Mouse (Mus musculus): Measurements from ENCODE around the gene Timp2. TPM values are rescaled to one million over a fixed set of nuclear protein-coding genes. Genes with fewer than 3 reads are reported as not detected.

Gene Timp2
- polyA plus RNA-seq, 1 experiment from 2014 or later, result 36.3 TPM

DNA sequence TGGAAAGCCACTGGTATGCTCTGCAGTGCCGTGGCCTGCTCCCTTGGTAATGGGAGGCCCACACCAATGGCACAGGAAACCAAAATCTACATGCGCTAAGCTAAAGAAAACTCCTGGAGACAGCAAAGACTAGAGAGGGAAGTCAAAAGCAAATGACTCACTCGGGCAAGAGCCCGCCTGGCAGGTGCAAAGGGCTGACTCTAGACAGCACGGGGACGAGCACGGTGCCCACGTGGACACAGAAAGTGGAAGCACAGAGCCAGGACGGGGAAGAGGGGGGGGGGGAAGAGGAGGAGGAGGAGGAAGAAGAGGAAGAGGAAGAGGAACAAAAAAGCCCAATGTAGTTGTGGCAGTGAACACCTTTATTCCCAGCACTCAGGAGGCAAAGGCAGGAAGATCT lies 80.4 kb downstream of the Timp2 start:
- H3K4me3 ChIP-seq, result no peak overlapping the region
- H3K4me1 ChIP-seq (replicated peaks), result no peaks in the 10 kb centered on the region
- no peak for DNase-seq (ENCODE audit: low spot score)
- H3K9me3 ChIP-seq, result no peaks in the 10 kb centered on the region
- WGBS, result 91% methylated on average over 9 of the region's 9 CpGs
- H3K27ac ChIP-seq, result no peak overlapping the region
- peaks cover 99% of the 10 kb centered on the region for H3K36me3 ChIP-seq
- no peaks in the 10 kb centered on the region for H3K27me3 ChIP-seq (ENCODE audit: insufficient read depth, poor library complexity, severe bottlenecking)

DNA sequence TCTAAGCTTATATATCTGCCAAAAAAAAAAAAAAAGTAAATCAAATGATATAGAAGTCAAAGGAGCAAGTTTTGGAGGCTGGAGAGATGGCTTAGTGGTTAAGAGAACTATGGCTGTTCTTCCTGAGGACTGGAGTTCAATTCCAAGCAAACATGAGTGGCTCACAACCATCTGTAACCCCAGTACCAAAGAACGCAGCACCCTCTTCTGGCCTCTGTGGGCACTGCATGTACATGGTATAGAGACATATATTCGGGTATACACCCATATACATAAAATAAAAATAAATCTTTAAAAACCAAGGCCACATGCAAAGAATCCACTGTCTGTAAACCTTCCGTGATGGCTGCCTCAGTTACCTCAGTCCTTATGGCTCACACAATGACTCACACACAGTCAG lies 85.7 kb downstream of the Timp2 start:
- 89% methylated on average over 3 of the region's 3 CpGs for WGBS
- Histone ChIP-seq H3K4me3 (no peak overlapping the region), H3K4me1 (replicated peaks) (no peaks in the 10 kb centered on the region), H3K36me3 (peaks cover 99% of the 10 kb centered on the region), H3K27me3 (ENCODE audit: insufficient read depth, poor library complexity, severe bottlenecking) (no peaks in the 10 kb centered on the region), H3K9me3 (no peaks in the 10 kb centered on the region), H3K27ac (no peak overlapping the region)
- DNase-seq (ENCODE audit: low spot score), result no peak

GRCm38 (mm10) chr11:118266666-118267046 lies 88.9 kb downstream of the Timp2 start:
- no peak overlapping the region for H3K27ac ChIP-seq
- H3K4me1 ChIP-seq (replicated peaks), result no peaks in the 10 kb centered on the region
- peaks cover 99% of the 10 kb centered on the region for H3K36me3 ChIP-seq
- DNase-seq (ENCODE audit: low spot score), result no peak
- WGBS, result 90% methylated on average over 7 of the region's 7 CpGs
- H3K9me3 ChIP-seq, result no peaks in the 10 kb centered on the region
- H3K4me3 ChIP-seq, result no peak overlapping the region
- H3K27me3 ChIP-seq (ENCODE audit: insufficient read depth, poor library complexity, severe bottlenecking), result no peaks in the 10 kb centered on the region

GRCm38 (mm10) chr11:118266044-118266665 lies 89.4 kb downstream of the Timp2 start:
- 92% methylated on average over 10 of the region's 10 CpGs for WGBS
- Histone ChIP-seq H3K36me3 (peaks cover 99% of the 10 kb centered on the region), H3K27ac (no peak overlapping the region), H3K4me3 (no peak overlapping the region), H3K9me3 (no peaks in the 10 kb centered on the region), H3K4me1 (replicated peaks) (no peaks in the 10 kb centered on the region), H3K27me3 (ENCODE audit: insufficient read depth, poor library complexity, severe bottlenecking) (no peaks in the 10 kb centered on the region)
- no peak for DNase-seq (ENCODE audit: low spot score)

- peaks cover 99% of the 10 kb centered on the region for H3K36me3 ChIP-seq
- 93% methylated on average over 11 of the region's 11 CpGs for WGBS
- no peaks in the 10 kb centered on the region for H3K4me1 ChIP-seq (replicated peaks)
- no peak overlapping the region for H3K27ac ChIP-seq
- H3K4me3 ChIP-seq, result no peak overlapping the region
- no peak for DNase-seq (ENCODE audit: low spot score)
- H3K9me3 ChIP-seq, result no peaks in the 10 kb centered on the region
- no peaks in the 10 kb centered on the region for H3K27me3 ChIP-seq (ENCODE audit: insufficient read depth, poor library complexity, severe bottlenecking)
Measured at GRCm38 (mm10) chr11:118265621-118266020, 89.9 kb downstream of the Timp2 start.

DNA sequence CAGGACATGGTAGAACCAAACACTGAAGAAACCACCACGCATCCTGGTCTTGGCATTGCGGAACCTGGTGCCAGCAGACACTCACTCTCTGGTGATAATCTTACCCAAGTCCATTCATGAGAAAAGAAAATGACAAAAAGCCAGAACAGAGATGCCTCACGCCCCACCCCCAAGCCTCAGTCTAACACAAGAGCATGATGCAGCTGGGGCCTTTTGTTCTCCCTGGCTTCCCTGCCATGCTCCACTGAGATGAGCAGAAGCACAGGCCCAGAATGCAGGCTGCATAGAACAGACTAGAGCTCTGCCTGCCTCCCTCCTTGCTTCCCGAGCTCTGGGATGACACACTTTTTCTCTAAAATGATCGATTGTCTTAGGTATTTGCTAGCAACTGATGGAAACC lies 92.4 kb downstream of the Timp2 start:
- no peak for DNase-seq (ENCODE audit: low spot score)
- H3K9me3 ChIP-seq, result no peaks in the 10 kb centered on the region
- H3K4me1 ChIP-seq (replicated peaks), result no peaks in the 10 kb centered on the region
- no peaks in the 10 kb centered on the region for H3K27me3 ChIP-seq (ENCODE audit: insufficient read depth, poor library complexity, severe bottlenecking)
- peaks cover 100% of the 10 kb centered on the region for H3K36me3 ChIP-seq
- H3K4me3 ChIP-seq, result no peak overlapping the region
- H3K27ac ChIP-seq, result peak overlapping the region; percentile 4; the same call in 1 of the 2 replicates
- WGBS, result 84% methylated on average over 5 of the region's 5 CpGs

- Histone ChIP-seq H3K27me3 (ENCODE audit: insufficient read depth, poor library complexity, severe bottlenecking) (no peaks in the 10 kb centered on the region), H3K36me3 (peaks cover 92% of the 10 kb centered on the region), H3K4me3 (no peak overlapping the region), H3K9me3 (0 out of 2 replicates have a peak, but pooled peaks cover 4% of the 10 kb centered on the region), H3K27ac (no peak overlapping the region), H3K4me1 (replicated peaks) (no peaks in the 10 kb centered on the region)
- 89% methylated on average over 8 of the region's 8 CpGs for WGBS
- DNase-seq (ENCODE audit: low spot score), result no peak
Measured at GRCm38 (mm10) chr11:118260081-118260480, 95.5 kb downstream of the Timp2 start.

- H3K36me3 ChIP-seq, result peaks cover 87% of the 10 kb centered on the region
Measured at GRCm38 (mm10) chr11:118259580-118259979, 96.0 kb downstream of the Timp2 start.

DNA sequence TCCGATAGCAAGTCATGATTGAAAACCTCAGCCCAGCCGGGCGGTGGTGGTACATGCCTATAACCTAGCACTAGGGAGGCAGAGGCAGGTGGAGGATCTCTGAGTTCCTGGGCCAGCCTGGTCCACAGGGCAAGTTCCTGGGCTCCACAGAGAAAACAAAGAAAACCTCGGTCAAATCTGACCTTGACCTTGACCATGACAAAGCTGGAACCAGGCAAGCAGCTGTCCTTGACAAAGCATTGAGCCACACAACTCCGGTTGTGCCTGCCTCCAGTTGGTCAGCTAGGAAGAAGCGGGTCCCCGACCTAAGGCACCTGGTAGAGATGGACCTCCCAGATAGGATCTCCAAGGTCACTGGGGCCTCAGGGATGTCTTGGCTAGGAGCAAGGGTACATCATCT lies 99.2 kb downstream of the Timp2 start:
- Histone ChIP-seq H3K27ac (no peak overlapping the region), H3K36me3 (peaks cover 55% of the 10 kb centered on the region), H3K27me3 (ENCODE audit: insufficient read depth, poor library complexity, severe bottlenecking) (no peaks in the 10 kb centered on the region), H3K9me3 (0 out of 2 replicates have a peak, but pooled peaks cover 4% of the 10 kb centered on the region), H3K4me3 (no peak overlapping the region), H3K4me1 (replicated peaks) (peaks cover 15% of the 10 kb centered on the region)
- WGBS, result 91% methylated on average over 7 of the region's 7 CpGs
- DNase-seq (ENCODE audit: low spot score), result no peak

More at GRCm38 (mm10) chr11:118259580-118259979, 96.0 kb downstream of the Timp2 start:
- Histone ChIP-seq H3K4me1 (replicated peaks) (peaks cover 3% of the 10 kb centered on the region), H3K27ac (no peak overlapping the region), H3K27me3 (ENCODE audit: insufficient read depth, poor library complexity, severe bottlenecking) (no peaks in the 10 kb centered on the region), H3K9me3 (0 out of 2 replicates have a peak, but pooled peaks cover 4% of the 10 kb centered on the region), H3K4me3 (no peak overlapping the region)
- WGBS, result 96% methylated on average over 8 of the region's 8 CpGs
- no peak for DNase-seq (ENCODE audit: low spot score)

GRCm38 (mm10) chr11:118254159-118254951 lies 101.2 kb downstream of the Timp2 start:
- H3K27ac ChIP-seq, result 0 out of 2 replicates have a peak overlapping the region, but pooled peaks have one; percentile 20
- DNase-seq (ENCODE audit: low spot score), result no peak
- WGBS, result 68% methylated on average over 15 of the region's 15 CpGs
- 0 out of 2 replicates have a peak, but pooled peaks cover 4% of the 10 kb centered on the region for H3K9me3 ChIP-seq
- peaks cover 34% of the 10 kb centered on the region for H3K36me3 ChIP-seq
- H3K4me3 ChIP-seq, result no peak overlapping the region
- peaks cover 19% of the 10 kb centered on the region for H3K4me1 ChIP-seq (replicated peaks)
- H3K27me3 ChIP-seq (ENCODE audit: insufficient read depth, poor library complexity, severe bottlenecking), result no peaks in the 10 kb centered on the region

- Histone ChIP-seq H3K27me3 (ENCODE audit: insufficient read depth, poor library complexity, severe bottlenecking) (no peaks in the 10 kb centered on the region), H3K27ac (no peak overlapping the region), H3K36me3 (peaks cover 27% of the 10 kb centered on the region), H3K4me3 (no peak overlapping the region), H3K4me1 (replicated peaks) (peaks cover 27% of the 10 kb centered on the region), H3K9me3 (0 out of 2 replicates have a peak, but pooled peaks cover 4% of the 10 kb centered on the region)
- DNase-seq (ENCODE audit: low spot score), result no peak
- WGBS, result 90% methylated on average over 7 of the region's 7 CpGs
Measured at GRCm38 (mm10) chr11:118253447-118254158, 101.9 kb downstream of the Timp2 start.
